Mouse (Mus musculus) liver, embryonic 16.5 days (tissue): Measurements from ENCODE around the gene Slc39a8. TPM values are rescaled to one million over a fixed set of nuclear protein-coding genes. Genes with fewer than 3 reads are reported as not detected.
A peak's percentile ranks its signal among the peaks of the same experiment; 100 is the strongest.

Experiments
- ATAC-seq: fragments of 200-750 bp; cut with Nextera tagmentation; 2 replicates; pipeline ENCODE4 v1.8.0; 2017; ENCODE audit warnings: low read depth, mild to moderate bottlenecking, moderate number of reproducible peaks, moderate library complexity
- H3K27ac ChIP-seq: fragments of 300-500 bp; sonication (generic); 2 replicates; pipeline ENCODE4 v1.5.1; 2014; ENCODE audit warnings: mild to moderate bottlenecking, low read length
- H3K27me3 ChIP-seq: fragments of 300-500 bp; sonication (generic); 2 replicates; pipeline ENCODE4 v1.6.1; 2014; ENCODE audit warnings: low read depth, low read length, mixed read lengths; ENCODE audit not compliant: control insufficient read depth, insufficient read depth
- H3K36me3 ChIP-seq: fragments of 300-500 bp; sonication (generic); 2 replicates; pipeline ENCODE4 v1.6.1; 2014; ENCODE audit warnings: mild to moderate bottlenecking; ENCODE audit not compliant: control insufficient read depth, insufficient read depth
- H3K4me1 ChIP-seq: fragments of 300-500 bp; sonication (generic); 2 replicates; pipeline ENCODE4 v1.6.1; 2014; ENCODE audit warnings: low read depth, low read length, mixed read lengths; ENCODE audit not compliant: control insufficient read depth
- H3K4me2 ChIP-seq: fragments of 300-500 bp; sonication (generic); 2 replicates; pipeline ENCODE4 v1.6.1; 2014; ENCODE audit warnings: low read depth, low read length, mixed read lengths
- H3K4me3 ChIP-seq: fragments of 300-500 bp; sonication (generic); 2 replicates; pipeline ENCODE4 v1.5.1; 2014; ENCODE audit warnings: low read depth, mild to moderate bottlenecking, low read length
- H3K9ac ChIP-seq: fragments of 300-500 bp; sonication (generic); 2 replicates; pipeline ENCODE4 v1.6.1; 2014; ENCODE audit warnings: low read depth, low read length
- H3K9me3 ChIP-seq: fragments of 300-500 bp; sonication (generic); replicated peaks from 2 replicates; pipeline ENCODE4 v1.6.1; 2016; ENCODE audit warnings: low read length; ENCODE audit not compliant: control insufficient read depth
- WGBS: fragments of 180-500 bp; shearing (Covaris S2); extraction: QIAGEN DNeasy Blood & Tissue Kit; methylation state at CpG from one replicate; pipeline ENCODE4 v1.1.7; 2014; ENCODE audit not compliant: insufficient replicate concordance; 5-methylcytosine and 5-hydroxymethylcytosine counted together
- polyA plus RNA-seq: library from polyadenylated mRNA; unstranded; fragments of >200 nt; fragmentation: Nextera tagmentation; extraction: Ambion mirVana; gene quantifications from 2 replicates; pipeline ENCODE4 v1.2.1, GENCODE M21; 2015

The Slc39a8 gene
- polyA plus RNA-seq, 1 experiment from 2014 or later: 31.5 TPM

DNA sequence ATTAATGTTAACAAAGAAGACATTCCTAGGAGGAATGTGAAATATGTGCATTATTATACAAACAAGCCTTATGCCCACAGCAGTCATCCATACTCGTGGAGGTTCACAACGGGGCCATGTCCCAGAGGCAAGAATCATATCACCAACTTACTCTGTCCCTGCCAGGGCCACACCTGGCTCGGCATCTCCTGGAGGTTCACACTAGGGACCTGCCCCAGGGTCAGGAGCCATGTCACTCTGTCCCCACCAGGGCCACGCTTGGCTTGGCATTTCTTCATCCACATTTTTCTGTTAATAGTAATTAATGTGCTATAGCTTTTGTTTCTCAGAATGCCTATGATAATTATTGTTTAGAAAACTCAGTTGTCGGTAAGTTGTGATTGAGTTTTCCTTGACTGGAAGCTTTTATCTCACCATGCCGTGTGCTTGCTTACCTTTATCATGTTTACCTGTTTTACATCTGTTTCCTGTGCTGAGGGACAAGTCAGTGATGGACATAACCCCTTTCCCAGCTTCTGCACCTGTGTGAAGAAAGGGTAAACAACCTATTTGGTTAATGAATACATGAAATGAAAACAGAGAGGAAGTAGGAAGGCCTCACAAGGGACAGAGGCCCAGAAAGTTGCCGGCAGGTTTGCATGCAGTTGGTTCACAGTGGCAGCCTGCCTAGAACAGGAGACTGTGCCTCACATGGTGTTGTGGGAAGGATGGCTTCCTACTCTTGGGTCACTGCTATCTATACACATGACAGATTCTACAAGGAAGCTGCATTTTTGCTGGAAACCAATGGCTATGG, 16.8 kb downstream of the Slc39a8 start:
- H3K4me1 ChIP-seq: peaks cover 41% of the 10 kb centered on the region
- no peaks in the 10 kb centered on the region for H3K27me3 ChIP-seq
- H3K36me3 ChIP-seq: no peaks in the 10 kb centered on the region
- 45% methylated on average over 7 of the region's 7 CpGs for WGBS
- H3K9ac ChIP-seq: no peak overlapping the region
- H3K4me2 ChIP-seq: no peak overlapping the region
- ATAC-seq: peak; percentile 20
- H3K9me3 ChIP-seq: no peaks in the 10 kb centered on the region
- peak overlapping the region; percentile 4; the same call in 1 of the 2 replicates for H3K27ac ChIP-seq
- no peak overlapping the region for H3K4me3 ChIP-seq

DNA sequence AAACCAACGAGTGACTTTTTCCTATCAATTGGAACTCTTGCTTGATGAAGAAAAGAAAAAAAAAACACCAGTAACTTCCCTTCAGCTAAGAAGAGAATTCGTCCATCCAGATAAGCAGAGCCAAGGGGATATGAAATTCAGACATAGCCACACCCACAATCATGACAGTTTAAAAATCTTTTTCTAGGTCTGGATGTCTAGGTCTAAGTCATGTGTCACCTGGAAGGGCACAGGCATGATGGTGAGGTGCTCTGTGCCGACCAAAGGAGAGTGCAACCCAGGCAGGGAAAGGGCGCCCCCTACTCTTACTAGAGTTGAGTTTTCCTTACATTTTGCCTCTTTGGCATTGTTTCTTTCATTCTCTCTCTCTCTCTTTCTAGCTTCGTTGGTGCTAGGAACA, 18.1 kb downstream of the Slc39a8 start:
- Histone ChIP-seq H3K4me3 (0 out of 2 replicates have a peak overlapping the region, but pooled peaks have one; percentile 3), H3K9ac (no peak overlapping the region), H3K4me2 (peak overlapping the region; percentile 54)

DNA sequence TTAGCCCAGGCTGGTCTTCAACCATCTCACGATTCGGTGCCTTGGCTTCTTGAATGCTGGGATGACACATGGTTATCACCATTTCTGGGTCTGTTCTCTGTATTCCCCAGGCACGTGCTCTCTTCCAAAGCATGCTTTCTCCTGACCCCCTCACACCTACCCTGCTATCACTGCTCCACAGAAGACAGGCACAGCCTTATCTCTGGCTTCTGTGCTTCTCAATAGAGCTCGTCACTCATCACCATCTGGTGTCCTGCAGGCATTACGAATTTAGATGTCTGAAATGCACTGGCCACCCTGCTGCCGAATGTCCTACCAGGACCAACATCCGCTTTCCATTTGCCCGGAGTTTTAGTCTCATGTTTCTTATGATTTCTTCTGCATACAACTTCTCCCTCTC, 18.6 kb downstream of the Slc39a8 start:
- no peaks in the 10 kb centered on the region for H3K9me3 ChIP-seq
- ATAC-seq: peak; percentile 98
- H3K9ac ChIP-seq: 0 out of 2 replicates have a peak overlapping the region, but pooled peaks have one; percentile 25
- peak overlapping the region; percentile 68 for H3K27ac ChIP-seq
- peak overlapping the region; percentile 54 for H3K4me2 ChIP-seq
- H3K4me3 ChIP-seq: 0 out of 2 replicates have a peak overlapping the region, but pooled peaks have one; percentile 3
- no peaks in the 10 kb centered on the region for H3K36me3 ChIP-seq
- no peaks in the 10 kb centered on the region for H3K27me3 ChIP-seq
- H3K4me1 ChIP-seq: peaks cover 41% of the 10 kb centered on the region
- WGBS: 35% methylated on average over 8 of the region's 8 CpGs

More for the DNA sequence above, 18.1 kb downstream of the Slc39a8 start:
- H3K9me3 ChIP-seq: no peaks in the 10 kb centered on the region
- H3K36me3 ChIP-seq: no peaks in the 10 kb centered on the region
- peaks cover 41% of the 10 kb centered on the region for H3K4me1 ChIP-seq
- WGBS: 32% methylated on average over 5 of the region's 5 CpGs
- ATAC-seq: peak; percentile 54
- peak overlapping the region; percentile 68 for H3K27ac ChIP-seq
- no peaks in the 10 kb centered on the region for H3K27me3 ChIP-seq

DNA sequence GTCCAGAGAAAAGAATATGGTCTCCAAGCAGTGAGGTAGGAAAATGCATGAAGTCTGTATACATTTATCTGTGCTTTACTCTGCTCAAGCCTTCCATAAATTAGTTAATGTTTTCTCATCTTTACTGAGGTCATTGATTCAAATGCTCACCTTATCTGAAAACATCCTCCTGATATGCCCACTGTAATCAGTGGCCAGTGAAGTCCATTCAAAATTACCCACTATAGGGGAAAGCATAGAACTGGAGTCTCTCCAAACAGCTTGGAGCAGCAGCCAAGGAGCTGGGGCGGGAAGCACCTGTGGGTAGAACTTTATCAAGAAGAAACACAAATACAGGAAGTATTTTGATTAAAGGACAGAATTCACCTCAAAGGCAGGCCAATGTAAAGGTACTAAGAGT, 19.8 kb downstream of the Slc39a8 start:
- 50% methylated on average over 1 of the region's 1 CpGs for WGBS
- no peak overlapping the region for H3K4me3 ChIP-seq
- no peak overlapping the region for H3K4me2 ChIP-seq
- no peak for ATAC-seq
- peaks cover 41% of the 10 kb centered on the region for H3K4me1 ChIP-seq
- H3K27ac ChIP-seq: no peak overlapping the region
- H3K9ac ChIP-seq: no peak overlapping the region
- H3K9me3 ChIP-seq: no peaks in the 10 kb centered on the region
- no peaks in the 10 kb centered on the region for H3K36me3 ChIP-seq
- H3K27me3 ChIP-seq: no peaks in the 10 kb centered on the region

GRCm38 (mm10) chr3:135845860-135846259, 20.8 kb downstream of the Slc39a8 start:
- H3K9ac ChIP-seq: no peak overlapping the region
- WGBS: 73% methylated on average over 7 of the region's 7 CpGs
- H3K9me3 ChIP-seq: no peaks in the 10 kb centered on the region
- H3K27ac ChIP-seq: no peak overlapping the region
- H3K4me3 ChIP-seq: no peak overlapping the region
- no peaks in the 10 kb centered on the region for H3K36me3 ChIP-seq
- no peak overlapping the region for H3K4me2 ChIP-seq
- peaks cover 41% of the 10 kb centered on the region for H3K4me1 ChIP-seq
- ATAC-seq: no peak
- H3K27me3 ChIP-seq: no peaks in the 10 kb centered on the region

DNA sequence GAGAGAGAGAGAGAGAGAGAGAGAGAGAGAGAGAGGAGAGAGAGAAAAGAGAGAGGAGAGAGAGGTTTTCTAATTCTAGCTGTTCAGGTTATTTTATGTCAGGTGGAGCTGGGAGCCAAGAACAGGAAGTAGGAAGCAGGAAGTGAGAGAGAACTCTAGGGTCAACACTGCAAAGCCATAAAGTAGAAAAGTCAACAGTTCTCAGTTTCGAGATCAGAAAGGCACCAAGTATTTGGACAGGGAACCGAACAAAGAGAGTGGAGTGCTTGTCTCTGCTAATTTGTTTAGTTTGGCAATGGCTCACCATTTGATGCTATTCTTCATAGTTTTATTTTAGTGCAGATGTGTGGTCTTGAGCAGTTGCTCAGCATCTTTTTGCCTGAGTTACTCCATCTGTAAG, 26.5 kb downstream of the Slc39a8 start:
- no peak overlapping the region for H3K4me2 ChIP-seq
- no peaks in the 10 kb centered on the region for H3K9me3 ChIP-seq
- H3K36me3 ChIP-seq: peaks cover 3% of the 10 kb centered on the region; the same call in 1 of the 2 replicates
- no peak overlapping the region for H3K9ac ChIP-seq
- H3K4me1 ChIP-seq: peaks cover 14% of the 10 kb centered on the region
- no peak overlapping the region for H3K27ac ChIP-seq
- 44% methylated on average over 2 of the region's 2 CpGs for WGBS
- no peak for ATAC-seq
- no peak overlapping the region for H3K4me3 ChIP-seq
- H3K27me3 ChIP-seq: no peaks in the 10 kb centered on the region

GRCm38 (mm10) chr3:135853604-135854297, 28.7 kb downstream of the Slc39a8 start:
- H3K27me3 ChIP-seq: no peaks in the 10 kb centered on the region
- ATAC-seq: no peak
- H3K36me3 ChIP-seq: peaks cover 9% of the 10 kb centered on the region
- H3K4me3 ChIP-seq: no peak overlapping the region
- H3K4me1 ChIP-seq: peaks cover 14% of the 10 kb centered on the region
- no peak overlapping the region for H3K9ac ChIP-seq
- H3K27ac ChIP-seq: peak overlapping the region; percentile 50; the same call in 1 of the 2 replicates
- 72% methylated on average over 10 of the region's 10 CpGs for whole genome bisulfite sequencing
- no peaks in the 10 kb centered on the region for H3K9me3 ChIP-seq
- no peak overlapping the region for H3K4me2 ChIP-seq

DNA sequence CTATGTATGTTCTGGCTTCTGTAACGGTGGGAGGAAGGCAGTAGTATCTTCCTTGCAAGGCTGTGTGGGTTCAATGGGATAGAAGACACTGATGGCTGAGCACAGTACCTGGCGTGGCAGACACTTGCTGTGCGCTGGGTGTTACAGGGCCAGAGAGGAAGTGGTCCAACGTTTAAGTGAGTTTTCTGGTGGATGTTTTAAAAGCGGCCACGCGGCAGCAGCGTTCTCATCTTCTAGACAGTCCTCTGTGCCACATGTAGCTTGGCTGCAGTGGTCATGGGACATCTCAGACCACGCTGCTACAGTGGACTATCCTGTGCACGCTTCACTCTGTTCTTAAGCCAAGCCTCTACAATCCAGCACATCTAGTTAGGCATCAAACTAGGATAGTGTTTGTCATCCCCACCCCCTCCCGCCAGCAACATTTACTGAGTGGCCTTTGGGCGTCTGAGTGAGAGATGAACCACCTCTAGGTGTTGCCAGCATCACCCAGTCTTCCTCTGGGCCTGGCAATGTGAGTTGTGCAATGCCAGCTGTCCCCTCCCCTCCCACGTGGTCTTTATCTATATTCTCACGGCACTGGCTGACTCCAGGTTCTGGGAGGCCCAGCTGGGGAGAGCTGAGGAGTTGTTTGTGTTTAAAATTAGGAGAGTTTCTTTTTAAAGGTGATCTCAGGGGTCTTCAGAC, 29.4 kb downstream of the Slc39a8 start:
- Histone ChIP-seq H3K4me3 (no peak overlapping the region), H3K9ac (peak overlapping the region; percentile 37), H3K27me3 (no peaks in the 10 kb centered on the region), H3K4me2 (peak overlapping the region; percentile 37; the same call in 1 of the 2 replicates), H3K36me3 (peaks cover 14% of the 10 kb centered on the region), H3K4me1 (peaks cover 14% of the 10 kb centered on the region), H3K27ac (peak overlapping the region; percentile 50; the same call in 1 of the 2 replicates), H3K9me3 (no peaks in the 10 kb centered on the region)
- ATAC-seq: peak; percentile 95
- 66% methylated on average over 14 of the region's 14 CpGs for WGBS
